Mouse (Mus musculus) E14TG2a.4 (cell line): ENCODE measurements around the gene Ehbp1.

Experiments used
- CTCF ChIP-seq: conservative IDR thresholded peaks from 2 replicates; pipeline ENCODE4 v1.5.1; 2014; ENCODE audit warnings: low read length
- POU5F1 ChIP-seq: IDR thresholded peaks from 2 replicates; pipeline ENCODE4 v1.6.1; 2014; ENCODE audit warnings: low read length, borderline replicate concordance

DNA sequence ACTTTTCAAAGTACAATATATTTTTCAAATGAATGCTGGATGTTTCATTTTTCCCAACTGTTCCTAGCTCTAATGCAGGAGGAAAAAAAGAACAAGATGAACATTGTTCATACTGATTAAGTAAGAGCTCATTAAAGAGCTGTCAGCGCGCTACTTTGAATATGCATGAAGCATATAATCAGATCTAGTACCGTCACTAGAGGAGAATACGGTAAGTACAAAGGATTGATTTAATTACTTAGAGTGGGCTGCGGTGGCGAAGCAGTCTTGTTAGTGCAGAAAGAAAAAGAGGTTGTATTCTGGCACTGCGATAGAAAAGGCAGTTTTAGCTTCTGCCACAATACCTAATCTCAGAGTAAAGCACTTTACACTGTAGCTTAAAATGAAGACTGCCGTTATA is 324.6 kb downstream of the Ehbp1 start:
- no peak for TF ChIP-seq CTCF
- no peak for TF ChIP-seq POU5F1
